Mouse (Mus musculus) cerebral cortex, adult 2 months (tissue): ENCODE results near the gene Olfr1202.

ENCODE experiments used
- WGBS: fragments of 180-500 bp; shearing (Covaris S2); methylation state at CpG from one replicate; pipeline ENCODE4 v1.1.7; 2018; 5-methylcytosine and 5-hydroxymethylcytosine counted together

The Olfr1202 gene

DNA sequence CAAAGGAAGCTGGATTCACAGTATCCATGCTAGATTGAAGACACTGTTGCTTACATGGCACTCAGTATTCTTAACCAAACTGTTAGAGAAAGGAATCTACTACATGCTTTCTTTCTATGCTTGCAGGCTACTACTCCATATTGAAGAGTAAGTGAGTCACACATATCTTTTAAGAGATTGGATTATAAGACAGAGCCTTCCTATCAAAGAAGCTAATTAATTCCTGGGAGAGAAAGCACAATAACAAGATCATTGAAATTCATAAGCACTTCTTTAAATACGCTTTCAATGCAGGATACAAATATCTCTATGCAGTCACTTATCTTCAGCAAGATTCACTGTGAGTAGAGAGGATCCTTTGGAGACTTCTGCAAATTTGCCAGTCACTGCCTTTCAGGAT is at the start of gene Olfr1202:
TSS of gene Olfr1202 (plus strand) at position 301 of the 400 bp plus-strand sequence.
- WGBS, result 69% methylated on average over 1 of the region's 1 CpGs

DNA sequence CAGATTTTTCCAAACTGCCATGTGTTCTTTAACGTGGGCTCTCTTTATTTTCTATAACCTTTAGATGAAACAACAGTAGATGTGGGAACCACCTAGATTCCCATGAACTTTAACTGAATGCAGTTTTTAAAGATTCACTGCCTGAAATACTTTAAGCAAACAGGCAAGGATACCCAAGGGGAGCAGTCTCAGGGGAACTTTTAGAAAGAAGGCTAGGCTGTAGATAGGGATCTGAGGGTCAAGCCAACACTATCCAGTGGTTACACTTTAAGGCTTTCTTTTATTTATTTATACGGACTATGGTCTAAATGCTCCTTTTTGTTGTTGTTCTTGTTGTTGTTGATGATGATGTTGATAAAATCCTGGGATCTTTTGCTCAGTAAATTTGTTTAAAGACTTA is 43.9 kb upstream of the Olfr1202 start, which contains the start of gene Olfr1200:
TSS of gene Olfr1200 (minus strand) at position 101 of the 400 bp plus-strand sequence.
- WGBS, result 66% methylated on average over 2 of the region's 2 CpGs

DNA sequence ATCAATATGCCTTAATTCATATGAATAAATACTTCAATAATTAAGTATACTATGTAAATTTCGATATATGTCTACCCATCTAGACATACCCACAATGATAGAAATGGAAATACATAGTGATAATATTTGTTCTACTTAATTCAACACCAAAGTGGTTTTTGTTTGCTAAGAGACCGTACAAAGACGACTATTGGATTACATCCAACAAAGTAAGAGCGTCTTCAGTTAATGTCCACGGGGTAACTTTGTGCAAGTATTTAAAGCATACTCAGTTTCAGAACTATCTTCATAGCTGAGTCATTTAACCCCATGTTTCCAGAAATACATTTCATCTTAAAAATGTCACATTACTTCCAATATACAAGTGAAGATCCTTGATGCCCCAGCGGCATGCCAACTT is 21.6 kb upstream of the Olfr1202 start, which contains the start of gene Olfr1201:
TSS of gene Olfr1201 (plus strand) at position 301 of the 400 bp plus-strand sequence.
- WGBS, result 84% methylated on average over 6 of the region's 6 CpGs

DNA sequence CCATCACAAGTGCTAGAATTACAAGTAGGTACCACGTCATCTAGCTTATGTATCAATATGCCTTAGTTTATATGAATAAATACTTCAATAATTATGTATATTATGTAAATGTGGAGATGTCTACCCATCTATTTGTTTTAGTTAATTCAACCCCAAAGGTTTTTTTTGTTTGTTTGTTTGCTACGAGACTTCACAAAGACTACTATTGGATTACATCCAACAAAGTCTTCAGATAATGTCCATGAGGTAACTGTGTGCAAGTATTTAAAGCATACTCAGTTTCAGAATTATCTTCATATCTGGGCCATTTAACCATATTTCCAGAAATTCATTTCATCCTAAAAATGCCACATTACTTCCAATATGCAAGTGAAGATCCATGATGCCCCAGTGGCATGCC is 15.1 kb downstream of the Olfr1202 start, which contains the start of gene Olfr1205:
TSS of gene Olfr1205 (plus strand) at position 301 of the 400 bp plus-strand sequence.
- WGBS, result 93% methylated on average over 2 of the region's 2 CpGs

DNA sequence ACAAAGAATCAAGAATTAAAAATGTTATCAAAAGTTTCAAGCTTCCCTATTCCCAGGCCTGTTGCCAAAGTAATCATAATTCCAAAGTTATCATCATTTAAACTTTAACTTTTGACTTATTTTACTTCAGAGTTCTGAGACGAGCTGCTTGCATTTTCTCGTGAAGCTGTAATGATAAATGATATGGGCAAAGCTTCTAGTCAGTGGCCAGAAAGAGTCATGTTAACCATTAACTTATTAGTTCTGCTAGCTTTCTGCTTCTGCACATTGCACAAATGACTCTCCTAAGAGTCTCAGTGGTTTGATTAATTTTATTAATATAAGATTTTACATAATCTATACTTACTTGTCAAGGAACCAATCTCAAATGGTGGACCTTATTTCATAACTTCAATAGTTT is 24.2 kb downstream of the Olfr1202 start:
- WGBS, result 91% methylated on average over 2 of the region's 2 CpGs

DNA sequence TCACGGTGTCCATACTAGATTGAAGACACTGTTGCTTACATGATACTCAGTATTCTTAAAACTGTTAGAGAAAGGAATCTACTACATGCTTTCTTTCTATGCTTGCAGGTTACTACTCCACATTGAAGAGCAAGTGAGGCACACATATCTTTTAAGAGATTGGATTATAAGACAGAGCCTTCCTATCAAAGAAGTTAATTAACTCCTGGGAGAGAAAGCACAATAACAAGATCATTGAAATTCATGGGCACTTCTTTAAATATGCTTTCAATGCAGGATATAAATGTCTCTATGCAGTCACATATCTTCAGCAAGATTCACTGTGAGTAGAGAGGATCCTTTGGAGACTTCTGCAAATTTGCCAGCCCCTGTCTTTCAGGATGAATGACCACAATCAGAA is 34.7 kb downstream of the Olfr1202 start, which contains the start of gene Olfr1204:
TSS of gene Olfr1204 (plus strand) at position 301 of the 400 bp plus-strand sequence.
- WGBS, result 89% methylated on average over 1 of the region's 1 CpGs

DNA sequence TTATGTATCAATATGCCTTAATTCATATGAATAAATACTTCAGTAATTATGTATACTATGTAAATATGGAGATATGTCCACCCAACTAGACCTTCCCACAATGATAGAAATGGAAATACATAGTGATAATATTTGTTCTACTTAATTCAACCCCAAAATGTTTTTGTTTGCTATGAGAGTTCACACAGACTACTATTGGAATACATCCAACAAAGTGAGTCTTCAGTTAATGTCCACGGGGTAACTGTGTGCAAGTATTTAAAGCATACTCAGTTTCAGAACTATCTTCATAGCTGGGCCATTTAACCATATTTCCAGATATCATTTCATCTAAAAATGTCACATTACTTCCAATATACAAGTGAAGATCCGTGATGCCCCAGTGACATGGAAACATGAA is 48.6 kb downstream of the Olfr1202 start, which contains the start of gene Olfr1206:
TSS of gene Olfr1206 (plus strand) at position 301 of the 400 bp plus-strand sequence.
- 75% methylated on average over 2 of the region's 2 CpGs for WGBS
